8 mouse cellular contexts compared by ENCODE assay signal in the genomic region with DNA sequence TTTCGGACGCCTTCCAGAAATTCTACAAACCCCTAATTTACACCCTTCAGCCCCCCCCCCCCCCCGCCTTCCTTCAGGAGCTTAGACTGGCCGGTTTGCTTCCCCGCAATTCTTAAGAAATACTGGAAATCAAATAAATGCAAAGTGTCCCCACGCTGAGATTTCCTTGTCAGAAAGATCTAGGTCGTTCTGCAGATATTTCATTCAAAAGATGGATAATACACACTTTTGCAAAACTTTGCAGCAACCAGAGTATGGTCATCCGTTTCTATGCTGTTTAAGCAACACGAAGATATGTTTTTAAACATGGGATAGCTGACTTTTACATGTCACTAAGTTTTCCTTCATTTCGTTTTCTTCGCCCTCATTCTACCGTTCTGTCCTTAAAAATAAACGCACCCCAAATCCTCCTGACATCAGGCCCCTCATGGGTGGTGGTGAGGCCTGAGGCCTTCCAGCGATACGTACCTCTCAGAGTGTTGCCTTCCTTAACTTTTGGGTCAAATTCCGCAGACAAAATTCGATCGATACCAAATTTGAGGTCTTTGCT. TPM values are rescaled to one million over a fixed set of nuclear protein-coding genes. Genes with fewer than 3 reads are reported as not detected.
A peak's percentile ranks its signal among the peaks of the same experiment; 100 is the strongest.
DNase-seq lines count a peak whose midpoint lies in the region; ATAC-seq and TF ChIP-seq lines count a peak whose summit lies in the region.

No protein-coding gene starts in this region.

- no peak for TF ChIP-seq CTCF in kidney, adult 2 months (conservative IDR thresholded peaks at IDR 0.05; ENCODE audit: insufficient read depth, insufficient read length, low read depth, low read length)

- no peak for TF ChIP-seq POLR2A in kidney, adult 2 months (IDR thresholded peaks at IDR 0.05; ENCODE audit: low read depth, low read length)

- H3K27ac ChIP-seq in kidney, adult 2 months (ENCODE audit: insufficient read depth, low read depth, low read length), result 0 out of 2 replicates have a peak overlapping the region, but pooled peaks have one; percentile 0
- no peak overlapping the region for H3K27ac ChIP-seq in hindbrain, embryonic 11.5 days (ENCODE audit: low read depth, low read length)
- no peak overlapping the region for H3K27ac ChIP-seq in midbrain, embryonic 11.5 days (ENCODE audit: low read depth, low read length)

- 11% methylated on average over 18 of the region's 18 CpGs for WGBS in kidney, adult 2 months
- WGBS in hindbrain, embryonic 11.5 days, result 2% methylated on average over 18 of the region's 18 CpGs
- WGBS in midbrain, embryonic 11.5 days, result under 1% methylated on average over 18 of the region's 18 CpGs

- H3K4me2 ChIP-seq in hindbrain, embryonic 11.5 days (replicated peaks; ENCODE audit: low read depth, low read length), result peak overlapping the region; percentile 93
- peak overlapping the region; percentile 95 for H3K4me2 ChIP-seq in midbrain, embryonic 11.5 days

- no peaks in the 10 kb centered on the region for H3K36me3 ChIP-seq in kidney, adult 2 months (ENCODE audit: control insufficient read depth, insufficient read depth, low read length)
- H3K36me3 ChIP-seq in hindbrain, embryonic 11.5 days (ENCODE audit: control insufficient read depth, insufficient read depth, low read length), result no peaks in the 10 kb centered on the region
- H3K36me3 ChIP-seq in midbrain, embryonic 11.5 days (ENCODE audit: control insufficient read depth, insufficient read depth, low read length), result no peaks in the 10 kb centered on the region

- no peaks in the 10 kb centered on the region for H3K9me3 ChIP-seq in hindbrain, embryonic 11.5 days (ENCODE audit: control insufficient read depth, low read length)
- no peaks in the 10 kb centered on the region for H3K9me3 ChIP-seq in midbrain, embryonic 11.5 days (ENCODE audit: control insufficient read depth, low read length)

- peak overlapping the region; percentile 62 for H3K4me3 ChIP-seq in kidney, adult 2 months (ENCODE audit: insufficient read depth, low read depth, low read length)
- H3K4me3 ChIP-seq in hindbrain, embryonic 11.5 days (ENCODE audit: low read depth, low read length), result peak overlapping the region; percentile 50
- H3K4me3 ChIP-seq in midbrain, embryonic 11.5 days (ENCODE audit: low read depth, low read length), result peak overlapping the region; percentile 48

- no peak for DNase-seq in kidney, adult 2 months
- DNase-seq in kidney, adult 9 months, result no peak
- DNase-seq in NIH3T3 (ENCODE audit: low read depth), result peak; percentile 43
- DNase-seq in hindbrain, embryonic 11.5 days (ENCODE audit: low spot score), result peak; percentile 62
- peak; percentile 95 for DNase-seq in midbrain, embryonic 11.5 days (ENCODE audit: low spot score, missing footprints)
- DNase-seq in layer of hippocampus, adult 9-10 months (ENCODE audit: low spot score), result no peak
- no peak for DNase-seq in right cerebral cortex, adult 18-20 months
- no peak for DNase-seq in thymus, postnatal 36 days

- no peak for ATAC-seq in hindbrain, embryonic 11.5 days (ENCODE audit: low FRiP score)
- ATAC-seq in midbrain, embryonic 11.5 days (ENCODE audit: low FRiP score), result no peak

- H3K4me1 ChIP-seq in kidney, adult 2 months (ENCODE audit: control insufficient read depth, insufficient read depth, low read length), result 0 out of 2 replicates have a peak, but pooled peaks cover 2% of the 10 kb centered on the region
- H3K4me1 ChIP-seq in hindbrain, embryonic 11.5 days (replicated peaks; ENCODE audit: control insufficient read depth, insufficient read depth, low read length), result peaks cover 18% of the 10 kb centered on the region; the same call in 1 of the 2 replicates
- peaks cover 14% of the 10 kb centered on the region for H3K4me1 ChIP-seq in midbrain, embryonic 11.5 days (ENCODE audit: control insufficient read depth, insufficient read depth, low read length)

- peaks cover 8% of the 10 kb centered on the region for H3K27me3 ChIP-seq in kidney, adult 2 months (replicated peaks; ENCODE audit: control insufficient read depth, insufficient read depth, low read length)
- H3K27me3 ChIP-seq in hindbrain, embryonic 11.5 days (ENCODE audit: control insufficient read depth, insufficient read depth, low read length), result peaks cover 85% of the 10 kb centered on the region
- peaks cover 84% of the 10 kb centered on the region for H3K27me3 ChIP-seq in midbrain, embryonic 11.5 days (ENCODE audit: control insufficient read depth, insufficient read depth, low read length)

- peak overlapping the region; percentile 29; the same call in 1 of the 2 replicates for H3K9ac ChIP-seq in hindbrain, embryonic 11.5 days (ENCODE audit: low read depth, low read length)
- H3K9ac ChIP-seq in midbrain, embryonic 11.5 days (ENCODE audit: low read length), result no peak overlapping the region

RNA-seq across cellular contexts. Expression of a gene that starts 1.3 kb away (rescaled TPM):
- polyA plus RNA-seq in kidney, adult 2 months (2012; rRNA removed), result 7.4 and 8.1 TPM in 2 replicates
- polyA plus RNA-seq in hindbrain, embryonic 11.5 days (2014; fragmentation: Nextera tagmentation; extraction: Ambion mirVana), result 3.9 and 4.1 TPM in 2 replicates
- 2.2 and 2.7 TPM in 2 replicates for polyA plus RNA-seq in midbrain, embryonic 11.5 days (2014; fragmentation: Nextera tagmentation; extraction: Ambion mirVana)

Comparison
In these comparisons a context has a peak if more than half of its experiments do, and no peak if none do; other contexts are left out.
1. DNase-seq: peak in NIH3T3 (single experiment), hindbrain, embryonic 11.5 days (single experiment) and midbrain, embryonic 11.5 days (single experiment); none in kidney, adult 2 months (single experiment), kidney, adult 9 months (single experiment), layer of hippocampus, adult 9-10 months (single experiment), right cerebral cortex, adult 18-20 months (single experiment) and thymus, postnatal 36 days (0 of 2).
2. Peak in every context shown above with its lines, with median percentiles within 50 percentile points of each other: H3K4me3 ChIP-seq.